Mouse (Mus musculus) megakaryocyte, embryonic 14.5 days (primary cell): ENCODE results near the gene Arid4b.

ENCODE experiments used
- FLI1 ChIP-seq: IDR thresholded peaks from 2 replicates; pipeline ENCODE4 v1.6.1; 2012; ENCODE audit warnings: low read length, inconsistent platforms, mixed read lengths
- GATA1 ChIP-seq: IDR thresholded peaks from 3 replicates; pipeline ENCODE4 v1.6.1; 2012; ENCODE audit warnings: mixed read lengths, low read length, inconsistent platforms, borderline replicate concordance

DNA sequence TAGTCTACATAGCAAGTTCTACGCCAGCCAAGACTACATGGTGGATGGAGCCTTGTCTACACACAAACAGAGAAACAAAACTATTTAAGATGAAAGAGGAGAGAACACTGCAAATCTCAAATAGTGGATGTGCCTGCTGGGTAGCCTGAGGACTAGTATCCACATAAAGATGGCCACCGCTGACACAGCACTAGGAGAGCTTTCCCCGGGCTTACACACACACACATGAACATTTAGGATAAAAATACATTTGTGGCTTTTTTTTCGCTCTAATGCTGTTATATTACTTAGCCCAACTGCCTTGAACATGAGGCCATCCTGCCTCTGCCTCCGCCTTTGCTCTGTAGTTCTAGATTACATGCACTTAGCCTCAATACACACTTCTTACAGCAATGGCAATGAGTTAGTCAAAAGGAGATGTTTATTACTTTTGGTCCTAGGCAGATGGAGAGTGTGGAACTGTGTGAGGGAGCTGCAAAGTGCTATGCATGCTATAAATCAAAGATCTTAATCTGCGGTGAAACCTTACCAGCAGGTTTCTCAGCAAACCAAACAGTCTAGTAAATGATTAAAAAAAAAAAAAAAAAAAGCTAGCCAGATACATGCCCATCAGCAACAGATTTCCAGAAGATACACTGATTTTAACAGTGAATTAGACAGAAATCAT lies 36.7 kb upstream of the Arid4b start:
- TF ChIP-seq FLI1: no peak
- no peak for TF ChIP-seq GATA1
